Mouse (Mus musculus): ENCODE results near the gene Nfatc3. TPM values are rescaled to one million over a fixed set of nuclear protein-coding genes. Genes with fewer than 3 reads are reported as not detected.

The Nfatc3 gene
- polyA plus RNA-seq, 1 experiment from 2014 or later = 22.3 TPM

DNA sequence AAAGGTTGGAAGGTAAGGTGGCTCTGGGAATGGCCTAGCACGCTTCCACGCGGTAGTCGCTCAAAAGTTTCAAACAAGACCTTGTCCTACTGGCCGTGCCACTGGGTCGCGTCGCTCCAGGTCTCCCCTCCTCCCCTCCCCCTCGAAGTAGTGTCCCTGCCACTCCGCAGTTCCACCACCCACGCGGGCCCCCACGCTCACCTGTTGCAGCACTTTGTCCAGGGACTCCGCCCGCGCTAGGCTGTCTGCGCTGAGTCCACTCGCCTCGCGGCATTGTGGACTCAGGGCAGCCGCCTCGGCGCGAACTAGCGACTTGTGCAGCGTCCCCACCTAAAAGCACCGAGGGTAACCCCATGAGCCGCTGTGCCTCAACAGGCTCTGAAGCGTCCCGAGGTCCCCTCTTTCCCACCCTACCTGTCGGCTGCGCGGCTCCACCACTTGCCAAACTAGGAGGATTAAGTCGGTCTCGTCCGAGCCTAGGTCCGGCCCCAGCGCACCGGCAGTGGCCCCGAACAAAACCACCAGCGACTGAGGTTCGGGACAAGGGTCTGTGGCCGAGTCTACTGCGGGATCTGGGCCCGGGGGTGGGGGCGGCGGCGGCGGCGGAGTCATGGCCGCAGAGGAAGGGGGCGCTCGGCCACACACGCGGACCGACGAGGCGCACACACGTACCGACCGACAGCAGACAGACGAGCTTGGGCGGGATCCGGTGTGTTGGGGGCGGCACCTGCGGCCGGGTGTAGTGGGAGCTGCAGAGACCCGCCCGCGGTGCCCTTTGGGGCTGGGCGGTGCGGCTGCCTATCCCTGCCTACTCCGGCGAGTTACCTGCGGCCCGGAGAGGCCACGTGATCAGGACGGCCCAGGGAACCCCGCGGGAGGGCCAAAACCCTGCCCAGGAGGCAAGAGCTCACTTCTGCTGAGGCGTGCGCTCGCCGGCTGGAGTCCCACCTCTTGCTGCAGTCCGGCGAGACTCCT lies 77.8 kb downstream of the Nfatc3 start, which contains the start of gene Esrp2:
Gene Esrp2 (minus strand): TSS at position 819 of the 975 bp plus-strand sequence.
- Histone ChIP-seq H3K4me3 (ENCODE audit: inconsistent target) (peak within 1 kb of the TSS; percentile 59), H3K79me2 (ENCODE audit: inconsistent target) (no peaks in the 10 kb centered on the region), H3K36me3 (ENCODE audit: inconsistent target) (no peaks in the 10 kb centered on the region), H3K27ac (no peak within 1 kb of the TSS)
- WGBS (ENCODE audit: missing documents) = 3% methylated on average over 66 of the region's 86 CpGs

DNA sequence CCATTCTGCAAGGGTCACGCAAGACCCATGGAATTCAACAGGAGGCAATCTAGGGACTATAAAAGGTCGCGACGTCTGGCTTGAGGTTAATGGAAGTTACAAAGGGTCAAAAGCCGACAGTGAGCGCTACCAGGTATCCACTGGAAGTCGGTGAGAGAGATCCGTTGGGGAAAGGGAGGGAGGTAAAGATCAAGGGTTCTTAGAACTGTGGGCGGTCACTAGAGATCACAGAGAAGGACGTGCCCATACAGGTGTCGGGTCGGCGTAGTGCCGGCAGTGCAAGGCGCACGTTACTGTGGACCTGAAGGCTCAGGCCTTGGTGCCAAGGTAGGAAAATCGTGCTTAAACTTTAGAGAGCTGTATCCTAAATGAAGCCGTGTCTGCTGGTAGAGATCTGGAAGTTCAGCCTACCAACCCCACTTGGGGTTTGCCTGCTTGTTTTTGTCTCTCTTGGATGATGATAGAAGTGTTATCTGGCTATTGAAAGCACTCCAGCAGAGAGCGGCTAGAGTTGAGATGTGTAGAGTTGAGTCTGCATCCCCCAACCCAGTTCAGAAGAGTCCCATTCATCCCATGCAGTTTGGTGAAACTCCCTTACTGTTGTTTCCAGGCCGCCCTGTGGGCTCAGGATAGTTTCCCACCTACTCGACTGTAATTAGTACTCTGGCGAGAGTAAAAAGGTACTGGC lies 78.7 kb downstream of the Nfatc3 start:
- Histone ChIP-seq H3K27ac (no peak overlapping the region), H3K4me3 (ENCODE audit: inconsistent target) (peak overlapping the region; percentile 59), H3K79me2 (ENCODE audit: inconsistent target) (no peaks in the 10 kb centered on the region), H3K36me3 (ENCODE audit: inconsistent target) (no peaks in the 10 kb centered on the region)
- 17% methylated on average over 22 of the region's 22 CpGs for WGBS (ENCODE audit: missing documents)

DNA sequence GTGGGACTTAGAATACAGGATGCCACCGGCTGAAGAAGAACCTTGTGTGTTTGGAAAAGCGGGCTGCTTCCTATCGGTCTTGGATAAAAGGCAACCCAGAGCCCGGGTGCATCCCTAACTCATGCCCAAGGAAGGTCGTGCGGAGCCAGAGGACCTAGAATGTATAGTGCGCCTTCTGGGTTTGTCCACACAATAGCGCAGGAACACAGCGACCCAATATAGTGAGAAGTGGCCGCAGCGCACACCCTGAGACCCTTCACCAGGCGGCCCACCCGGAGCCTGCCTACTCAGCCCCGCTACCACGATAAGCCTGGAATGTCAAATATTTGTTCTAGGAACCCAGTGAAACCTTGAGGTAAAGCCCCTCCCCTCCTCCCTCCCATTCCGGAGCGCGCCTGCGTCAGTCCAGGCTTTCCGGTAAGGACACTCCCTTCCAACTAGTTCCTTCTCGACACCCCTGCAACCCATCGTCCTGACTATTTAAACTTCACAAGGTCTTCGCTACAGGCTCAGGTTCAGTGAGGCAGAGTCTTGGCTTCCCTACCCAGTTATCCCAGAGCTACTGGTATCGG lies 79.4 kb downstream of the Nfatc3 start:
- H3K79me2 ChIP-seq (ENCODE audit: inconsistent target) = no peaks in the 10 kb centered on the region
- 2% methylated on average over 24 of the region's 24 CpGs for WGBS (ENCODE audit: missing documents)
- H3K27ac ChIP-seq = peak overlapping the region; percentile 22; the same call in 1 of the 2 replicates
- no peaks in the 10 kb centered on the region for H3K36me3 ChIP-seq (ENCODE audit: inconsistent target)
- H3K4me3 ChIP-seq (ENCODE audit: inconsistent target) = peak overlapping the region; percentile 59

DNA sequence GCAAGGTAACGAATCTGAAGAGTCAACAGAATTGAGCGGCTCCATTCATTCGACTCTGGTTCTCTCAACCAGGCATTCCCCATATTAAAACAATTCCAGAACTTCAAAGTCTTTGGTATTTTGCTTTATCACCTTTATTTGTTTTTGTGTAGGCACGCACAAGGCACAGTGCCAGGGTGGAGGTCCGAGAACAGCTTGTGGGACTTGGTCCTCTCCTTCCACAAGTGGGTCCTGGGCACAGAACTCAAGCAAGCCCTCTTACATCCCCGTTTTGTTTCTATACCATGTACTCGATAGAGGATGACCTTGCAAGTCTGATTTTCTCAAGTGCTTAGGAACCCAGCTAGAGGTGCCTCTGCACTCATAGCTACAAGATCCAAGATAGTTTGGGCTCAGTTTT lies 80.0 kb downstream of the Nfatc3 start:
- 55% methylated on average over 7 of the region's 7 CpGs for WGBS (ENCODE audit: missing documents)
- peak overlapping the region; percentile 22; the same call in 1 of the 2 replicates for H3K27ac ChIP-seq
- H3K36me3 ChIP-seq (ENCODE audit: inconsistent target) = no peaks in the 10 kb centered on the region
- H3K4me3 ChIP-seq (ENCODE audit: inconsistent target) = peak overlapping the region; percentile 59
- H3K79me2 ChIP-seq (ENCODE audit: inconsistent target) = no peaks in the 10 kb centered on the region

DNA sequence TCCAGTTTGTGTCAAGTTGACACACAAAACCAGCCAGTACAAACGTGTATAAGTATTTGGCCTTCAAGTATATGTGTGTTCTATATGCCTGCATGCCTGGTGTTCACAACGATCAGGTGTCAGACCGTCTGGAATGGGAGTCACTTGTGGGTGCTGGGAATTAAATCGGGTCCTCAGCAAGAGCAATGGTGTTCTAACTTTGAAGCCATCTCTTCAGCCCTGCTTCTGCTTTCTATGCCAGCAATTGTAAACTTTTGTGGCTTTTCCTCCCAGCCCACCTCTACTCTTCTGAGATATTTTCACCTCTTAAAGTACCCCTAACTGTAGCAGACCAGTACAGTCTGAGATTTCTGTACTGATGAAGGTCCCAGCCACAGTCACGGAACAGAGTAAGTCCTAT lies 81.6 kb downstream of the Nfatc3 start:
- Histone ChIP-seq H3K4me3 (ENCODE audit: inconsistent target) (no peak overlapping the region), H3K79me2 (ENCODE audit: inconsistent target) (no peaks in the 10 kb centered on the region), H3K36me3 (ENCODE audit: inconsistent target) (no peaks in the 10 kb centered on the region), H3K27ac (no peak overlapping the region)
- 84% methylated on average over 5 of the region's 5 CpGs for WGBS (ENCODE audit: missing documents)

DNA sequence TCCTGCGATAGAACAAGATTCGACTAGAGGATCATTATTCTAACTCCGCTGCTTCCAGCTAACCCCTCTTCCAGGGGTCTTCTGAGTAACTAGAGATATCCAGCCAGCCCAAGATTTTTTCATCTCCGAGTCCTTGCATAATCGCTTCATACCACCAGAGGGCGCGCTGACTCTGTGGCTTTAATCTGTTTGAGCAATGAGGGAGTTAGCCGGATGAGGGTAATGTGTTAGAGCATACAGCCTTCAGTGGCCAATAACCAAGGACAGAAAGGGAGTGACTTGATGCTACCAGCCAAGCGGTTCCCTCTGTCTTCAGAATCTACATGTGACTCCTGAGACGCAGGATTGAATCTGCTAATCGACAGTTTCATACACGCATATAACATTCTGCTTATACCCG lies 82.1 kb downstream of the Nfatc3 start:
- no peak overlapping the region for H3K4me3 ChIP-seq (ENCODE audit: inconsistent target)
- no peak overlapping the region for H3K27ac ChIP-seq
- no peaks in the 10 kb centered on the region for H3K79me2 ChIP-seq (ENCODE audit: inconsistent target)
- WGBS (ENCODE audit: missing documents) = 15% methylated on average over 11 of the region's 13 CpGs
- H3K36me3 ChIP-seq (ENCODE audit: inconsistent target) = no peaks in the 10 kb centered on the region

DNA sequence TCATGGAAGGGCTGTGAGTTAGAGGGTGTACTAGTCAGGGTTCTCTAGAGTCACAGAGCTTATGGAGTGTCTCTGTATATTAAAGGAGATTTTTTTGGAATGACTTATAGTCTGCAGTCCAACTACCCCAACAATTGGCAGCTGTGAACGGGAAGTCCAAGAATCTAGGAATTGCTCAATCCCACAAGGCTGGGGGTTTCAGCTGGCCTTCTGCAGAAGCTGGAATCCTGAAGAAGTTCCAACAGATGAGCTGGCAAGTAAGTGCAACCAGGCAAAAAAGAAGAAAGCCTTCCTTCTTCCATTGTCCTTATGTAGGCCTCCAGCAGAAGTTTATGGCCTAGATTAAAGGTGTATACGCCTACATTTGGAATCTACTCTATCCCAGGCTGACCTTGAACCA lies 86.7 kb downstream of the Nfatc3 start:
- H3K4me3 ChIP-seq (ENCODE audit: inconsistent target) = no peak overlapping the region
- peaks cover 2% of the 10 kb centered on the region for H3K79me2 ChIP-seq (ENCODE audit: inconsistent target)
- WGBS (ENCODE audit: missing documents) = 73% methylated on average over 2 of the region's 2 CpGs
- no peaks in the 10 kb centered on the region for H3K36me3 ChIP-seq (ENCODE audit: inconsistent target)
- 0 out of 2 replicates have a peak overlapping the region, but pooled peaks have one; percentile 4 for H3K27ac ChIP-seq

DNA sequence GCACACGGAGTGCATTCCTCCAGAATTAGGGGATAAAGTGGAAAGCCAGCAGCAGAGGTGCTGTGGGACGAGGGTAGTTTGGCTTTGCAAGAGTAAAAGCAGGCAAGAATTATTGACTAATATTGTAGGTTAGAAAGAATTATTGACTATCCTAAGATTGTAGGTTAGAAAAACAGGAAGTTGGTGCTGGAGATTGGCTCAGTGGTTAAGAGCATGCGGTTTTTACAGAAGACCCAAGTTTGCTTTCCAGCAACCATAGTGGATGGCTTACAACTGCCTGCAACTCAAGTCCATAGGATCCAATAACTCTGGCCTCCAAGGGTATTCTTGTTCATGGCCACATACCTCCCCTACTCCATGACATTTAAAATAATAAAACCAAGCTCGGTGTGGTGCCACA lies 87.4 kb downstream of the Nfatc3 start:
- WGBS (ENCODE audit: missing documents) = 68% methylated on average over 4 of the region's 4 CpGs
- H3K4me3 ChIP-seq (ENCODE audit: inconsistent target) = no peak overlapping the region
- 0 out of 2 replicates have a peak overlapping the region, but pooled peaks have one; percentile 4 for H3K27ac ChIP-seq
- H3K79me2 ChIP-seq (ENCODE audit: inconsistent target) = peaks cover 9% of the 10 kb centered on the region
- H3K36me3 ChIP-seq (ENCODE audit: inconsistent target) = no peaks in the 10 kb centered on the region

DNA sequence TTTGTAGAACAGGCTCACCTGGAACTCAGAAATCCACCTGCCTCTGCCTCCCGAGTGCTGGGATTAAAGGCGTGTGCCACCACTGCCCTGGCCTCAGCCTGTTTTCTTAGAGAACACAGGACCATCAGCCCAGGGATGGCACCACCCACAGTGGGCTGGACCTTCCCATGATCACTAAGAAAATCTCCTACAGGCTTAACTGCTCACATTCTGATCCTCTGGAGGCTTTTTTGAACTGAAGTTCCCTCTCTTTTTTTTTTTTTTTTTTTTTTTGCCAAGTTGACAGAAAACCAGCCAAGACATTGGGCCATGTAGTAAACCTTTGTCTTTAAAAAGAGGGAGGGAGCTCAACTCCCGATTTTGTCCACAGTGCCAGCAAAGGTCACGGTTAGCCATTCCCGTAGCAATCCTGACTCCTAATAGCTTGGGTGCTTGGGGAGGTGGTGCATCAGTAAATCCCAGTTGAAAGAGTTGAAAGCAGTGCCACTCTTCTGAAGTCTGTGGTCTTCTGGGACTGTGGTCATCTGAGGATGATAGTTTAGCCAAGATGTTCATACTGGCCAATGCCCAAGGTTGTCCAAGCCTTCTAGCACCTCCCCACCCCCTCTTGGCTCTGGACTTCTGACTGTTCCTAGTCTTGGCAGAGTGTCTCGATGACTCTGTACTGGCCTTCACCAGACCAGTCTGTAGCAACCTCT lies 89.4 kb downstream of the Nfatc3 start:
- Histone ChIP-seq H3K27ac (peak overlapping the region; percentile 95), H3K36me3 (ENCODE audit: inconsistent target) (no peaks in the 10 kb centered on the region), H3K79me2 (ENCODE audit: inconsistent target) (peaks cover 29% of the 10 kb centered on the region), H3K4me3 (ENCODE audit: inconsistent target) (no peak overlapping the region)
- WGBS (ENCODE audit: missing documents) = 91% methylated on average over 4 of the region's 6 CpGs

DNA sequence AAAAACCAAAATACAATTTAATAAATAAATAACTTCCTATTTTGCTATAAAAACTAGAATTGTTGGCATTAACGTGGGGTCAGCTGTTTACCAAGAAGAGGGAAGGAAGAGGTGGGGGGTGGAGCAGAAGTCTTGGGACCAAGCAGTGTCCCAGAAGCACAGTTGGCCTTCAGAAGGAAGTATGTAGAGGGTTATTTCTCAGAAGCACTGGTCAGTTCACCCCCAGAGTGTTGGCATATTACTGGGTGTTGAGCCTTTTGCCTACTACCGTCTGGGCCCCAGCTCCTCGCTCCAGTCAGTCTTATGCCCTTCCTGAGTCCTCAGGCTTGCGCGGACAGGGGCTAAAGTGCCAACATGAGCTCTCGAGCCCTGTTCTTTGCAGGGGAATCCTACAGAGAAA lies 90.4 kb downstream of the Nfatc3 start:
- H3K27ac ChIP-seq = peak overlapping the region; percentile 95
- 57% methylated on average over 6 of the region's 6 CpGs for WGBS (ENCODE audit: missing documents)

DNA sequence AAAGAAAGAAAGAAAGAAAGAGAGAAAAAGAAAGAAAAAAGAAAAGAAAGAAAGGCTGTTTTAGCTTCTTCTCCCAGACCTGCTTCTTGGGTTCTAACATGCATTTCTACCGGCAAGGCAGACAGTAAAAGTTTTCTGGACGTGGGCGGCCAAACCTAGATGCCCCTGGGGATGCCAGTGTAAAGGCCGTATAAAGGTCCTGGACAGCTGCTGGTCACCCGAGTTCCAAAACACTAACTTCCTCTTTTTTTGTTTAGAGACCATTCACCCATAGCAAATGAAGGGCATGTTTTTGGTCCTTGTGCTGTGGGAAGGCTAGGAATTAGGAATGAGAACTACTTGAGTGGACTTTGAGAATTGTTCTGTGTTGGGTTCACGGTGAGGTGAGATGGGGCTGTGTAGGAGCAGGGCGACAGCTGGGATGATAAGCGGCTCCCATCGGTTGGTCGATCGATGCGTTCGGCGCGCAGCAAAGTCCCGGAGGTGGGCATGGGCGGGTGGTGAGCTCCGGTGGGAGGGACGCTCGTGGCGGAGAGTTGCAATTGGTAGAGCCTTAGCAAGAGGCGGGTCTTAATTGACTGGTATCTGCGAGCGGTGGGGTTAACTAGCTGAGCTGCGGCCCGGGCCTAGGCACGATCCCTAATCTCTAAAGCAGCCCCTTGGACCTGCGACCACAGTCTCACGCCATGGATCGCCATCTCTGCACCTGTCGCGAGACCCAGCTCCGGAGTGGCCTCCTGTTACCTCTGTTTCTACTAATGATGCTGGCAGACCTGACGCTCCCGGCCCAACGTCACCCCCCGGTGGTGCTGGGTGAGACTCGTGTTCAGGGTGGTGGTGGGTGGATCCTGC lies 91.4 kb downstream of the Nfatc3 start, which contains the start of gene Pla2g15:
Gene Pla2g15 (plus strand): TSS at position 599 of the 852 bp plus-strand sequence.
- peaks cover 49% of the 10 kb centered on the region for H3K79me2 ChIP-seq (ENCODE audit: inconsistent target)
- peak within 1 kb of the TSS; percentile 95 for H3K27ac ChIP-seq
- WGBS (ENCODE audit: missing documents) = under 1% methylated on average over 38 of the region's 38 CpGs
- H3K36me3 ChIP-seq (ENCODE audit: inconsistent target) = peaks cover 6% of the 10 kb centered on the region; the same call in 1 of the 2 replicates
- peak within 1 kb of the TSS; percentile 91 for H3K4me3 ChIP-seq (ENCODE audit: inconsistent target)

More for the DNA sequence above, 90.4 kb downstream of the Nfatc3 start:
- no peaks in the 10 kb centered on the region; the same call in 1 of the 2 replicates for H3K36me3 ChIP-seq (ENCODE audit: inconsistent target)
- no peak overlapping the region for H3K4me3 ChIP-seq (ENCODE audit: inconsistent target)
- H3K79me2 ChIP-seq (ENCODE audit: inconsistent target) = peaks cover 39% of the 10 kb centered on the region

DNA sequence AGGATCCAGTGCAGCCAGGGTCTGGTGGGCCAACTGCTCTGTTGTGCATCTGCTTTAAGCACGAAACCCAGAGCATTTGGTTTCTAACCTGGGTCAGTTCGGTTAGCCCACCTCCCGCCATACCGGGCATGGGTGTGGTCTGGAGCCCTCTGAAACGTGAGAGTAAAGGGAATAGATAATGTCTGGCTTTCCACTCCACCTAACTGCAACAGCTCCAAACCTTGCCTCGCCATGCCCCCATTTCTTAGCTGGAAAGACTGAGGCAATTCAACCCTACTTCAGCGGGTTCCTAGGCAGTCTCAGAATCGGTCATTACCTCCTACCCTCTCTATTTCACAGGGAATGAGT lies 92.0 kb downstream of the Nfatc3 start:
- Histone ChIP-seq H3K27ac (peak overlapping the region; percentile 95), H3K4me3 (ENCODE audit: inconsistent target) (peak overlapping the region; percentile 91), H3K79me2 (ENCODE audit: inconsistent target) (peaks cover 55% of the 10 kb centered on the region), H3K36me3 (ENCODE audit: inconsistent target) (peaks cover 9% of the 10 kb centered on the region; the same call in 1 of the 2 replicates)
- 13% methylated on average over 8 of the region's 8 CpGs for WGBS (ENCODE audit: missing documents)

DNA sequence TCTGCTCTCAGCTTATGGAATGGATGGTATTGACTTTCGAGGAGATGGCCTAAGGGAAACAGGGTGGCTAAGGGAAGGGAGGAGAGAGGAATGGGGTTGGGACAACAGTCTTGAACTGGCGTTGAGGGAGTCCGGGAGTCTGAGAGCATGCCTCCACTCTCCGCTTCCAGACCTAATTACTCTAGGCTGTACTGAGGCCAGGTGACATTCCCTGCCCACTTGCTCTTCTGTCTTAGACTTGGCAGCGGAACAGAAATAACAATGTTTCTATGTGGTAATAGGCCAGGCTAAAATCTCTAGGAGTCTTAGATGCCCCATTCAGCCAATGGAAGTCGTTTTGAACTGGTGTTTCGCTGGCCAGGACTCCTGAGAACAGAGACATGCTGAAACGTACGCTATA lies 92.4 kb downstream of the Nfatc3 start:
- Histone ChIP-seq H3K27ac (peak overlapping the region; percentile 95), H3K79me2 (ENCODE audit: inconsistent target) (peaks cover 59% of the 10 kb centered on the region), H3K4me3 (ENCODE audit: inconsistent target) (peak overlapping the region; percentile 91), H3K36me3 (ENCODE audit: inconsistent target) (peaks cover 13% of the 10 kb centered on the region; the same call in 1 of the 2 replicates)
- whole genome bisulfite sequencing (ENCODE audit: missing documents) = 50% methylated on average over 8 of the region's 9 CpGs

Data from macrophage (primary cell).